In genomic region chr16:20690774-20691173, GRCm38 (mm10) we compare ENCODE assay signal across 19 mouse cellular contexts.
"Had no signal": no experiment of that assay in that cellular context is flagged by ENCODE, and none has a peak within 500 bp of the region (broad histone marks: within the 10 kb centered on the region; RNA-seq: fewer than 3 reads in every experiment).

No protein-coding gene starts in this region.

- H3K9me3 ChIP-seq: limb, embryonic 10.5 days; limb, embryonic 13.5 days; midbrain, embryonic 12.5 days; midbrain, embryonic 15.5 days; neural tube, embryonic 12.5 days; neural tube, embryonic 15.5 days; stomach, embryonic 15.5 days had no signal

- DNase-seq: kidney, adult 2 months; kidney, postnatal 25 days; layer of hippocampus, adult 9-11 months; lung, postnatal 36 days; right cerebral cortex, postnatal 25 days; spleen, adult 18-20 months; thymus, postnatal 36 days had no signal

- H3K4me2 ChIP-seq: limb, embryonic 13.5 days; lung, embryonic 14.5 days; midbrain, embryonic 12.5 days; midbrain, embryonic 15.5 days; neural tube, embryonic 12.5 days; neural tube, embryonic 15.5 days; stomach, embryonic 15.5 days had no signal

- ATAC-seq: intestine, postnatal 0 days; lung, postnatal 0 days; midbrain, embryonic 15.5 days had no signal

- H3K27ac ChIP-seq: kidney, postnatal 0 days; layer of hippocampus, adult 2 months; limb, embryonic 10.5 days; limb, embryonic 13.5 days; midbrain, embryonic 12.5 days; midbrain, embryonic 15.5 days; neural tube, embryonic 12.5 days; neural tube, embryonic 15.5 days; stomach, embryonic 15.5 days had no signal

- H3K9ac ChIP-seq: limb, embryonic 13.5 days; lung, embryonic 14.5 days; midbrain, embryonic 12.5 days; midbrain, embryonic 15.5 days; neural tube, embryonic 12.5 days; neural tube, embryonic 15.5 days; stomach, embryonic 15.5 days had no signal

- H3K27me3 ChIP-seq: limb, embryonic 13.5 days; midbrain, embryonic 15.5 days; neural tube, embryonic 12.5 days; neural tube, embryonic 15.5 days had no signal

- H3K4me3 ChIP-seq: layer of hippocampus, adult 2 months; limb, embryonic 10.5 days; limb, embryonic 13.5 days; midbrain, embryonic 12.5 days; midbrain, embryonic 15.5 days; neural tube, embryonic 12.5 days; neural tube, embryonic 15.5 days; stomach, embryonic 15.5 days had no signal
